Mouse (Mus musculus): ENCODE measurements around the gene Pgpep1.

The Pgpep1 gene

GRCm38 (mm10) chr8:70607898-70608748 lies 52.1 kb downstream of the Pgpep1 start:
- DNase-seq (ENCODE audit: low spot score) = peak; percentile 71

GRCm38 (mm10) chr8:70607603-70607897 lies 52.6 kb downstream of the Pgpep1 start:
- no peak for DNase-seq (ENCODE audit: low spot score)

- no peak for DNase-seq (ENCODE audit: low spot score)
Observed at GRCm38 (mm10) chr8:70606780-70607602, 53.2 kb downstream of the Pgpep1 start.

GRCm38 (mm10) chr8:70605871-70606779 lies 54.1 kb downstream of the Pgpep1 start:
- DNase-seq (ENCODE audit: low spot score) = no peak

GRCm38 (mm10) chr8:70604558-70604957 lies 55.6 kb downstream of the Pgpep1 start:
- no peak for DNase-seq (ENCODE audit: low spot score)

- DNase-seq (ENCODE audit: low spot score) = no peak
Observed at GRCm38 (mm10) chr8:70602139-70602811, 57.9 kb downstream of the Pgpep1 start.

GRCm38 (mm10) chr8:70601271-70601649 lies 58.9 kb downstream of the Pgpep1 start:
- peak; percentile 98 for DNase-seq (ENCODE audit: low spot score)

- peak; percentile 80 for DNase-seq (ENCODE audit: low spot score)
Observed at GRCm38 (mm10) chr8:70600473-70601270, 59.5 kb downstream of the Pgpep1 start.

- no peak for DNase-seq (ENCODE audit: low spot score)
Observed at GRCm38 (mm10) chr8:70599507-70600290, 60.5 kb downstream of the Pgpep1 start.

GRCm38 (mm10) chr8:70598722-70599121 lies 61.5 kb downstream of the Pgpep1 start:
- DNase-seq (ENCODE audit: low spot score) = peak; percentile 61

GRCm38 (mm10) chr8:70598283-70598682 lies 61.9 kb downstream of the Pgpep1 start:
- peak; percentile 91 for DNase-seq (ENCODE audit: low spot score)

- DNase-seq (ENCODE audit: low spot score) = no peak
Observed at GRCm38 (mm10) chr8:70597417-70598272, 62.5 kb downstream of the Pgpep1 start.

- DNase-seq (ENCODE audit: low spot score) = no peak
Observed at GRCm38 (mm10) chr8:70596775-70597416, 63.3 kb downstream of the Pgpep1 start.
